Mouse (Mus musculus): ENCODE measurements around the gene D430041D05Rik.
"Not testable (repeated sequence)": the region's sequence is repeated elsewhere in the genome, so short reads cannot be mapped to it uniquely, and the experiment has no call there.

- TF ChIP-seq CTCF (conservative IDR thresholded peaks at IDR 0.05; ENCODE audit: low read length); NANOG (IDR thresholded peaks at IDR 0.05; ENCODE audit: borderline replicate concordance, low read length): not testable (repeated sequence)
These were observed 299.5 kb downstream of the D430041D05Rik start for GRCm38 (mm10) chr2:104111170-104111797.
